Mouse (Mus musculus) lung, postnatal 0 days (tissue): ENCODE results near the gene Ly6g6f.

ENCODE experiments used
- CTCF ChIP-seq: IDR thresholded peaks from 2 replicates; pipeline ENCODE4 v1.5.1; 2016; ENCODE audit warnings: antibody characterized with exemption, mild to moderate bottlenecking
- EP300 ChIP-seq: IDR thresholded peaks from 2 replicates; pipeline ENCODE4 v1.6.1; 2016; ENCODE audit warnings: antibody characterized with exemption, mild to moderate bottlenecking, control low read depth

DNA sequence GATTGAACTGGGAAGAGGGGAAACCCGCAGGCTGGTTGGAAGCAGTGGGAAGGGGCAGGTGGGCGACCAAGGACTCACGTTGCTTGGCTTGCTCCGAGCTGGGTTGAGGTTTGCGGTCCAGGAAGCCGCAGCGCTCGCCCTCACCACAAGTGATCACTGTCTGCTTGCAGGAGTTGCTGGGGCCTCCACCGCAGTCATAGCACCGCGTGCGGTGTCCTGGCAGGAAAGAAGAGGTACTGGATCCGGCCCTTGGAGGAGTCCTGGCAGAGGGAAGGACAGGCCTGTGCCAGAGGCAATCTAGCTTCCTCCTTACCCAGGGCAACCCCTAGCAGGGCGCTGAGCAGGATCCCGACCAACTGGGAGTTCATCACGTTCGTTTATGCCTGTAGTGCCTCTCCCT is 11.3 kb downstream of the Ly6g6f start:
- no peak for TF ChIP-seq CTCF
- TF ChIP-seq EP300 = no peak
